In the genomic region with DNA sequence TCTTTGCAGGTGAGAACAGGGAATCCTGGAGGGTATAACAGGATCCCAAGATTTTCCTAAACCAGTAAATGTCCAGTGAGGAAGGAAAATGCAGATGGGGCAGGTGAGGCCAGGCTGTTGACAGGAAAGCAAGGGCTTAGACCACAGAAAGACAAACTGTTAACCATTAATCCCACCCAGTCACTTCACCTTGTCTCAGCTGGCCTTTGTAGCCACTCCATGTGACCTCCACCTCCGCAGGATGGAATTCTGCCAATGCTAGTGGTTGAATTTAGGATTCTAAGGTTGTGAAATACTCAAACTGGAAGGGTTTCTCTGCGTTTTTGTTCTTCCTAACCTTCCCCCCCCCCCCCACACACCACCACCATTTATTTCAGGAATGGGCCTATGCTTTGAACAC, we compare ENCODE assay signal across 13 mouse cellular contexts. TPM values are rescaled to one million over a fixed set of nuclear protein-coding genes. Genes with fewer than 3 reads are reported as not detected.
A peak's percentile ranks its signal among the peaks of the same experiment; 100 is the strongest.
DNase-seq lines count a peak whose midpoint lies in the region; ATAC-seq and TF ChIP-seq lines count a peak whose summit lies in the region.
"Had no signal": no experiment of that assay in that cellular context is flagged by ENCODE, and none has a peak within 500 bp of the region (broad histone marks: within the 10 kb centered on the region; RNA-seq: fewer than 3 reads in every experiment).

No protein-coding gene starts in this region.

- H3K9ac ChIP-seq in midbrain, embryonic 16.5 days (ENCODE audit: low read depth, low read length): no peak overlapping the region
- no peak overlapping the region for H3K9ac ChIP-seq in liver, postnatal 0 days (replicated peaks)
- H3K9ac ChIP-seq: embryonic facial prominence, embryonic 15.5 days; heart, embryonic 15.5 days; hindbrain, embryonic 13.5 days had no signal

- 0 out of 2 replicates have a peak overlapping the region, but pooled peaks have one; percentile 33 for H3K27ac ChIP-seq in midbrain, embryonic 10.5 days (replicated peaks)
- H3K27ac ChIP-seq in midbrain, embryonic 16.5 days (ENCODE audit: low read length): no peak overlapping the region
- H3K27ac ChIP-seq in liver, postnatal 0 days (ENCODE audit: low read depth): peak overlapping the region; percentile 92
- H3K27ac ChIP-seq: embryonic facial prominence, embryonic 15.5 days; heart, embryonic 15.5 days; hindbrain, embryonic 13.5 days; macrophage had no signal

- no peak for ATAC-seq in midbrain, embryonic 16.5 days
- ATAC-seq in liver, postnatal 0 days: peak; percentile 75
- ATAC-seq in megakaryocyte-erythroid progenitor cell, adult 5-6 weeks (replicated peaks; ENCODE audit: low FRiP score, low TSS enrichment, poor library complexity, severe bottlenecking): no peak

- 88% methylated on average over 2 of the region's 2 CpGs for WGBS in midbrain, embryonic 10.5 days
- 64% methylated on average over 2 of the region's 2 CpGs for WGBS in midbrain, embryonic 16.5 days
- WGBS in liver, postnatal 0 days (ENCODE audit: insufficient replicate concordance): 64% methylated on average over 2 of the region's 2 CpGs

- DNase-seq in midbrain, embryonic 10.5 days (ENCODE audit: low spot score): no peak
- DNase-seq in kidney, postnatal 10 days: peak; percentile 74
- peak; percentile 69 for DNase-seq in liver, postnatal 0 days
- no peak for DNase-seq in retina, postnatal 1 day
- no peak for DNase-seq in layer of hippocampus, adult 9-10 months (ENCODE audit: low spot score)
- DNase-seq: gastrocnemius, postnatal 25 days; thymus, adult 18-20 months had no signal

- H3K4me2 ChIP-seq in midbrain, embryonic 16.5 days (ENCODE audit: low read length): no peak overlapping the region
- H3K4me2 ChIP-seq in liver, postnatal 0 days (ENCODE audit: low read depth, low read length): no peak overlapping the region
- H3K4me2 ChIP-seq: embryonic facial prominence, embryonic 15.5 days; heart, embryonic 15.5 days; hindbrain, embryonic 13.5 days had no signal

- peaks cover 15% of the 10 kb centered on the region for H3K36me3 ChIP-seq in midbrain, embryonic 10.5 days
- H3K36me3 ChIP-seq in midbrain, embryonic 16.5 days (ENCODE audit: control insufficient read depth, insufficient read depth, low read length): no peaks in the 10 kb centered on the region
- H3K36me3 ChIP-seq in liver, postnatal 0 days (replicated peaks; ENCODE audit: insufficient read depth, low read length): peaks cover 12% of the 10 kb centered on the region
- H3K36me3 ChIP-seq: embryonic facial prominence, embryonic 15.5 days; heart, embryonic 15.5 days had no signal

- peak; percentile 72; the same call in 1 of the 2 replicates for TF ChIP-seq EP300 in liver, postnatal 0 days (IDR thresholded peaks at IDR 0.05; ENCODE audit: low read depth)

- no peak for TF ChIP-seq CTCF in liver, postnatal 0 days (IDR thresholded peaks at IDR 0.05; ENCODE audit: low read depth)

- H3K4me3 ChIP-seq in midbrain, embryonic 10.5 days: no peak overlapping the region
- no peak overlapping the region for H3K4me3 ChIP-seq in midbrain, embryonic 16.5 days (ENCODE audit: low read depth, low read length)
- no peak overlapping the region for H3K4me3 ChIP-seq in liver, postnatal 0 days (ENCODE audit: low read depth, low read length)
- H3K4me3 ChIP-seq: embryonic facial prominence, embryonic 15.5 days; heart, embryonic 15.5 days; hindbrain, embryonic 13.5 days had no signal

- H3K9me3 ChIP-seq in midbrain, embryonic 10.5 days (replicated peaks): no peaks in the 10 kb centered on the region
- H3K9me3 ChIP-seq in midbrain, embryonic 16.5 days (replicated peaks; ENCODE audit: control insufficient read depth, low read length, poor library complexity, severe bottlenecking): no peaks in the 10 kb centered on the region
- H3K9me3 ChIP-seq in liver, postnatal 0 days (ENCODE audit: low read length): no peaks in the 10 kb centered on the region
- H3K9me3 ChIP-seq: embryonic facial prominence, embryonic 15.5 days; heart, embryonic 15.5 days; hindbrain, embryonic 13.5 days had no signal

- H3K27me3 ChIP-seq in midbrain, embryonic 10.5 days (ENCODE audit: low read depth, poor library complexity, severe bottlenecking): no peaks in the 10 kb centered on the region
- no peaks in the 10 kb centered on the region for H3K27me3 ChIP-seq in midbrain, embryonic 16.5 days (ENCODE audit: control insufficient read depth, insufficient read depth, low read depth, low read length)
- H3K27me3 ChIP-seq in liver, postnatal 0 days (ENCODE audit: insufficient read depth, low read length): no peaks in the 10 kb centered on the region
- H3K27me3 ChIP-seq: embryonic facial prominence, embryonic 15.5 days; heart, embryonic 15.5 days; hindbrain, embryonic 13.5 days had no signal

- H3K4me1 ChIP-seq in midbrain, embryonic 10.5 days: peaks cover 41% of the 10 kb centered on the region
- H3K4me1 ChIP-seq in midbrain, embryonic 16.5 days (ENCODE audit: control insufficient read depth, insufficient read depth, low read length): peaks cover 15% of the 10 kb centered on the region
- H3K4me1 ChIP-seq in liver, postnatal 0 days (ENCODE audit: insufficient read depth): 0 out of 2 replicates have a peak, but pooled peaks cover 6% of the 10 kb centered on the region
- H3K4me1 ChIP-seq: embryonic facial prominence, embryonic 15.5 days had no signal

RNA-seq across cellular contexts. Expression of gene Slc22a23, which starts 52.9 kb away (rescaled TPM):
- 7.9 and 9.3 TPM in 2 replicates for polyA plus RNA-seq in midbrain, embryonic 10.5 days (2016; fragmentation: Nextera tagmentation; extraction: Ambion mirVana)
- 15.2 and 16.2 TPM in 2 replicates for polyA plus RNA-seq in midbrain, embryonic 16.5 days (2015; fragmentation: Nextera tagmentation; extraction: Ambion mirVana)
- 6.6 and 7.0 TPM in 2 replicates for polyA plus RNA-seq in liver, postnatal 0 days (2015; fragmentation: Nextera tagmentation; extraction: Ambion mirVana)
- 27.6 and 29.1 TPM in 2 replicates for total RNA-seq in megakaryocyte-erythroid progenitor cell, adult 5-6 weeks (2014; fragmentation: Nextera tagmentation)
- total RNA-seq in megakaryocyte-erythroid progenitor cell, adult 5-6 weeks (2017): 20.3 and 35.5 TPM in 2 replicates

Comparison
In these comparisons a context has a peak if more than half of its experiments do, and no peak if none do; other contexts are left out.
1. DNase-seq: peak in kidney, postnatal 10 days (single experiment) and liver, postnatal 0 days (single experiment); none in midbrain, embryonic 10.5 days (single experiment), retina, postnatal 1 day (single experiment) and layer of hippocampus, adult 9-10 months (single experiment).